Mouse (Mus musculus) midbrain, embryonic 11.5 days (tissue): ENCODE results near the gene Rack1. TPM values are rescaled to one million over a fixed set of nuclear protein-coding genes. Genes with fewer than 3 reads are reported as not detected.
A peak's percentile ranks its signal among the peaks of the same experiment; 100 is the strongest.
"Not testable (repeated sequence)": the region's sequence is repeated elsewhere in the genome, so short reads cannot be mapped to it uniquely, and the experiment has no call there.

ENCODE experiments used
- ATAC-seq: fragments of 200-750 bp; cut with Nextera tagmentation; 2 replicates; pipeline ENCODE4 v1.8.0; 2017; ENCODE audit warnings: moderate TSS enrichment, moderate library complexity; ENCODE audit not compliant: low FRiP score
- DNase-seq: peaks from one replicate; pipeline ENCODE4 v3.0.0; 2015; ENCODE audit warnings: low spot score; ENCODE audit errors: missing footprints
- H3K27ac ChIP-seq: fragments of 300-500 bp; sonication (generic); 2 replicates; pipeline ENCODE4 v1.5.1; 2014; ENCODE audit warnings: low read depth, low read length
- H3K27me3 ChIP-seq: fragments of 300-500 bp; sonication (generic); 2 replicates; pipeline ENCODE4 v1.6.1; 2014; ENCODE audit warnings: mild to moderate bottlenecking, low read length, moderate library complexity, mixed read lengths; ENCODE audit not compliant: control insufficient read depth, insufficient read depth
- H3K36me3 ChIP-seq: fragments of 300-500 bp; sonication (generic); 2 replicates; pipeline ENCODE4 v1.6.1; 2014; ENCODE audit warnings: mild to moderate bottlenecking, low read length, moderate library complexity, mixed read lengths; ENCODE audit not compliant: control insufficient read depth, insufficient read depth
- H3K4me1 ChIP-seq: fragments of 300-500 bp; sonication (generic); 2 replicates; pipeline ENCODE4 v1.6.1; 2014; ENCODE audit warnings: low read length; ENCODE audit not compliant: control insufficient read depth, insufficient read depth
- H3K4me2 ChIP-seq: fragments of 300-500 bp; sonication (generic); 2 replicates; pipeline ENCODE4 v1.6.1; 2014; ENCODE audit warnings: mild to moderate bottlenecking, moderate library complexity
- H3K4me3 ChIP-seq: fragments of 300-500 bp; sonication (generic); 2 replicates; pipeline ENCODE4 v1.5.1; 2014; ENCODE audit warnings: low read depth, low read length
- H3K9ac ChIP-seq: fragments of 300-500 bp; sonication (generic); 2 replicates; pipeline ENCODE4 v1.6.1; 2014; ENCODE audit warnings: low read length
- H3K9me3 ChIP-seq: fragments of 300-500 bp; sonication (generic); 2 replicates; pipeline ENCODE4 v1.6.1; 2016; ENCODE audit warnings: low read length; ENCODE audit not compliant: control insufficient read depth
- WGBS: fragments of 180-500 bp; shearing (Covaris S2); extraction: QIAGEN DNeasy Blood & Tissue Kit; methylation state at CpG from one replicate; pipeline ENCODE4 v1.1.7; 2014; 5-methylcytosine and 5-hydroxymethylcytosine counted together
- polyA plus RNA-seq: library from polyadenylated mRNA; unstranded; fragments of >200 nt; fragmentation: Nextera tagmentation; extraction: Ambion mirVana; gene quantifications from 2 replicates; pipeline ENCODE4 v1.2.1, GENCODE M21; 2014

The Rack1 gene
- polyA plus RNA-seq, result 592 and 633 TPM in 2 replicates

DNA sequence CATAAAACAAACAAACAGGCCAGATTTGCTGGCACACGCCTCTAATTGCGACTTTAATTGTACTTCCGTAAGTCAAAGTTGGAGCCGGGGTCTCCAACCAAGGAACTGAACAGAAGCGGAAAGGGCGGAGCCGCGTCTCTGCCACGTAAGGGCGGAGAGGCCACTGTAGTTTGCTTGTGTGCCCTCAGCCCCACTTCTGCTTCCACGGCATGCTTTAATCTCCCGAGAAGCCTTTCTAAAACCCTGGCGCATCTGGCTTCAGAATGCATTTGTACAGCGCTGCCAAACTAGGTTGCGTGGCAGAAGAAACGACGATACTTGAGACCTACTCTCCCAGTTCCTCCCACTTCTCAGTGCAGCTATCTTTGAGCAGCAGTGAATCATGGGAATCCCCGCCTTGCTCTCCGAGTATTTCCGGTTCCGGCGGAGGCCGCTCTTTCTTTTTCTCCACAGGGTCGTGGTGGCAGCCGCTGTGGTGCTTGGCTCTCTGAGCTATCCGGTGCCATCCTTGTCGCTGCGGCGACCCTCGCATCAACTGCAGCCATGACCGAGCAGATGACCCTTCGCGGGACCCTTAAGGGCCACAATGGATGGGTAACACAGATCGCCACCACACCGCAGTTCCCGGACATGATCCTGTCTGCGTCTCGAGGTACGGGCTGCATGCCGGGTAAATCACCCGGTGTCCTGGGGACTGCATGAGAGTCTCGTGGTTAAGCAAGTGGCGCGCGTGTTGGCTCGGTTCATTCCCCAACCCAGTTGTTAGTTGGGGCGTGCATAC lies at the start of gene Rack1:
Gene Rack1, plus strand, starts transcription at position 412 of the 781 bp plus-strand sequence.
- peak within 1 kb of the TSS; percentile 96 for H3K4me2 ChIP-seq
- H3K9me3 ChIP-seq, result no peaks in the 10 kb centered on the region
- under 1% methylated on average over 47 of the region's 47 CpGs for WGBS
- H3K4me1 ChIP-seq, result peaks cover 17% of the 10 kb centered on the region
- ATAC-seq (peak; percentile 93), DNase-seq (peak; percentile 99)
- no peaks in the 10 kb centered on the region for H3K27me3 ChIP-seq
- peak within 1 kb of the TSS; percentile 95 for H3K9ac ChIP-seq
- H3K27ac ChIP-seq, result peak within 1 kb of the TSS; percentile 73
- H3K4me3 ChIP-seq, result peak within 1 kb of the TSS; percentile 95
- H3K36me3 ChIP-seq, result peaks cover 34% of the 10 kb centered on the region

DNA sequence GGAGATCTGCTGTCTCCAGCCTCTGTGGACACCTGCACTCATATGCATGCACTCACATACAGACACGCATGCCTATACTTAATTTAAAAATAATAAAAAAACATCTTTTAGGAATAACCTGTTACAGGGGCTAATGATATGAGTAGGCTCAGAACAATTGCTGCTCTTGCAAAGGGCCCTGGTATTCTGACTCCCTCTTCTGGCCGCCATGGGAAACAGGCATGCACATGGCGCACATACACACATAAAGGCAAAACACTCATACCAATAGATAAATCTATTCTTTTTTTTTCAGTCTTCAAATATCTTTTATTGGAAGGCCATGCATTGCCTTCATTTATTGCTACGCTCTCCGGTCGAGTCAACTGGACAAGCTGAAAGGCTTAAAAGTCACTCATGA lies 49.7 kb upstream of the Rack1 start:
- H3K36me3 ChIP-seq, result no peaks in the 10 kb centered on the region
- ATAC-seq (no peak), DNase-seq (no peak)
- no peak overlapping the region for H3K27ac ChIP-seq
- WGBS, result 95% methylated on average over 6 of the region's 6 CpGs
- H3K9ac ChIP-seq, result no peak overlapping the region
- H3K4me3 ChIP-seq, result no peak overlapping the region
- no peak overlapping the region for H3K4me2 ChIP-seq
- no peaks in the 10 kb centered on the region for H3K4me1 ChIP-seq
- no peaks in the 10 kb centered on the region for H3K9me3 ChIP-seq
- H3K27me3 ChIP-seq, result no peaks in the 10 kb centered on the region

DNA sequence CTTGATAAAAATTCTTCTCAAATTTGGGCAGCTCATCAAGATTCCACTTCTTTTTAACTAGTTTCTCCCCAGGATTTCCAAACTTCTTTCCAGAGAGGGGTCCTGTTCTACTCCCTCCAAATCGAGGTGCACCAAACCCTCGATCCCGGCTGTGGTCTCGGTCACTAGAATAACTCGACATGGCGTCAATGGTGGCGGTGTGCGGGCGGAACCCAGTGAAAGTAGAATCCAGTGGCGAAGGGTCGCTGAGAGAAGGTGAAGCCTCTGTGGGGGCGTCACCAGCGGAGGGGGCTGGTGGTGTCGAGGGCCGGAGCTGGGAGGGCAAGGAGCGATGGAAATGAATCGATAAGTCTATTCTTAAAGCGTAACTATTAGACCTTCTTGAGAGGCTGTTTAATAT lies 46.6 kb upstream of the Rack1 start:
- not testable (repeated sequence) for H3K4me1 ChIP-seq, H3K27me3 ChIP-seq, H3K36me3 ChIP-seq, DNase-seq, ATAC-seq, H3K4me3 ChIP-seq, H3K9ac ChIP-seq, H3K27ac ChIP-seq, H3K4me2 ChIP-seq, H3K9me3 ChIP-seq
- WGBS, result 92% methylated on average over 18 of the region's 18 CpGs

DNA sequence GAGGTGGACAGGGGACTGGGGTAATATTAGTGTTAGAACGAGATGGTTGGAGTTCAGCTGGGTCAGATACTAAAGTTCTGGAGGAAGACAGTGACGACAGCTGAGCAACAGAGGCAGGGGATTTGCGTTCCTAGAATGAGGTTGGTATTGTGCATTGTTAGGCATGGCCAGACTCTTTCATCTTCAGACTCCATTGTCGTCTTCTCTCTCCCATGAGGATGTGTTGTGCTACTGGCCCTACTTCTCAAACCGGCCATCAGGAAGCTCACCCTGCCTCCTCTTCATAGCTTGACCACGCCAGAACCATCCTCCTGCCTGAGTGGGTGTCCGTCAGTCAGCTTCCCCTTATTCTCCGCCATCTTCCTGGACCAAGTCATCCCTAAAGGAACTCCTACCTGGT lies 41.1 kb upstream of the Rack1 start:
- Histone ChIP-seq H3K36me3 (no peaks in the 10 kb centered on the region), H3K9me3 (no peaks in the 10 kb centered on the region), H3K4me3 (no peak overlapping the region), H3K9ac (no peak overlapping the region), H3K27me3 (no peaks in the 10 kb centered on the region), H3K27ac (no peak overlapping the region), H3K4me1 (no peaks in the 10 kb centered on the region), H3K4me2 (no peak overlapping the region)
- ATAC-seq, result no peak
- 82% methylated on average over 8 of the region's 8 CpGs for WGBS
- DNase-seq, result no peak

DNA sequence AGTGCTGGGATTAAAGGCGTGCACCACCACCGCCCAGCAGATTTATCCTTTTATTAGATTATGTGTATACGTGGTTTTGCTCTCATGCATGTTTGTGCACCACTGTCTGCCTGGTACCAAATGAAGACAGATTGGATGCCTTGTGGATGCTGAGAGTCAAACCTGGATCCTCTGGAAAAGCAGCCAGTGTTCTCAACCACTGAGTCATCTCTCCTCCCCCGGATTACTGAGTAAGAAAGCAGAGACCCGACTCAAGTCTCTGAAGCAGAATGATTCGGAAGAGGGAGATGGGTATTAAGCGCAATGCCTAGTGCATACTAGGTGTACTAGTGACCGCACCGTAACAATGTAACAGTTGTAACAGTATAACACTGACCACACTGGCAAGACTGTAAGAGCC lies 36.0 kb upstream of the Rack1 start:
- Histone ChIP-seq H3K27ac (no peak overlapping the region), H3K36me3 (no peaks in the 10 kb centered on the region), H3K4me1 (no peaks in the 10 kb centered on the region), H3K9me3 (no peaks in the 10 kb centered on the region), H3K9ac (no peak overlapping the region), H3K27me3 (no peaks in the 10 kb centered on the region), H3K4me2 (no peak overlapping the region), H3K4me3 (no peak overlapping the region)
- WGBS, result 92% methylated on average over 9 of the region's 9 CpGs
- ATAC-seq, result no peak
- no peak for DNase-seq

DNA sequence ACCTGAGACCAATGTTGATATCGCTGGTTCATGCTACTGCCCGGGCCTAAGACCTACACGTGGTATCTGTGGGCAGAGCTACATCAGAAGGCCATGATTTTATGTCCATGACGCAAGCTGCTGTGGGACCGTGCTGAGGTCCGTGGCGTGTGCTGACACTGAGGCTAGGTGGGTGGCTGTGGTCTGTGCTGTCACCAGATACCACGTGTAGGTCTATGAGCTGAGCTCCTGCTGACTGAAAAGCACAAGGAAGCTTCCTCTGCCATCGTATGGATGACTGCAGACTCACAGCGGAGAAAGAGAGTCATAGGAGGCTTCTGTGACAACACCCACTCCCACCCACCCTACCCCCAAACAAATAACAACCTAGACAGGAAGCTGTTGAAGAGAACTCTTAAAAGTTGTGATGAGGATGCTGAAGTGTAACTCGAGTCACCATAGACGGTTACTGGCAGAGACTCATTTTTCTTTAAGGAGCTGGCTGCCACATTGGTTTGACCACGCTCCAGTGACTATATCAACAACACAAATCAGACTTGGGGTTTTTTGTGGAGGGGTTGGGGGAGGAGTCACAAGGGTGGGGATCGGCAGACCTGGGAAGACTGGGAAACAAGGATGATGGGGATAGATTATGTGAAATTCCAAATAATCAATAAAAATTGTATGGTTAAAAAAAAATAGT lies 32.8 kb upstream of the Rack1 start:
- WGBS, result 88% methylated on average over 14 of the region's 14 CpGs
- H3K4me3 ChIP-seq, result no peak overlapping the region
- H3K9ac ChIP-seq, result no peak overlapping the region
- H3K4me1 ChIP-seq, result no peaks in the 10 kb centered on the region
- no peaks in the 10 kb centered on the region for H3K9me3 ChIP-seq
- H3K27me3 ChIP-seq, result no peaks in the 10 kb centered on the region
- H3K27ac ChIP-seq, result no peak overlapping the region
- no peak for ATAC-seq
- no peak overlapping the region for H3K4me2 ChIP-seq
- DNase-seq, result no peak
- no peaks in the 10 kb centered on the region for H3K36me3 ChIP-seq

DNA sequence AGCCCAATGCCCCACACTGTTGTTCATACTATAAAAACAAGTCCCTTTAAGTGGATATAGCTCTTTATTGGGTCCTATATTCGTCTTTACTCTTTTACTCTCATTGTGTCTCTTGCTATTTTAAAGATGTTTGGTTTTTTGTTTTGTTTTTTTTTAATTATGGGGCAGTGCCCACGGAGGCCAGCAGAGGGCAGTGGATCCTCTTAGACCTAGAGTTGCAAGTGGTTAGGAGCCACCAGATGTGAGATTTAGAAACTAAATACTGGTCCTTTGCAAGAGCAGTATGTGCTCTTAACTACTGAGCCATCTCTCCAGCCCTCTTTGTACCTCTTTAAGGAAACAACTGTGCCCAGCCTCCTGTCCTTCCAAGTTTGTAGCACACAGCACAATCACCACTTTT lies 28.4 kb upstream of the Rack1 start:
- WGBS, result 10% methylated on average over 2 of the region's 2 CpGs
- no peak for DNase-seq

DNA sequence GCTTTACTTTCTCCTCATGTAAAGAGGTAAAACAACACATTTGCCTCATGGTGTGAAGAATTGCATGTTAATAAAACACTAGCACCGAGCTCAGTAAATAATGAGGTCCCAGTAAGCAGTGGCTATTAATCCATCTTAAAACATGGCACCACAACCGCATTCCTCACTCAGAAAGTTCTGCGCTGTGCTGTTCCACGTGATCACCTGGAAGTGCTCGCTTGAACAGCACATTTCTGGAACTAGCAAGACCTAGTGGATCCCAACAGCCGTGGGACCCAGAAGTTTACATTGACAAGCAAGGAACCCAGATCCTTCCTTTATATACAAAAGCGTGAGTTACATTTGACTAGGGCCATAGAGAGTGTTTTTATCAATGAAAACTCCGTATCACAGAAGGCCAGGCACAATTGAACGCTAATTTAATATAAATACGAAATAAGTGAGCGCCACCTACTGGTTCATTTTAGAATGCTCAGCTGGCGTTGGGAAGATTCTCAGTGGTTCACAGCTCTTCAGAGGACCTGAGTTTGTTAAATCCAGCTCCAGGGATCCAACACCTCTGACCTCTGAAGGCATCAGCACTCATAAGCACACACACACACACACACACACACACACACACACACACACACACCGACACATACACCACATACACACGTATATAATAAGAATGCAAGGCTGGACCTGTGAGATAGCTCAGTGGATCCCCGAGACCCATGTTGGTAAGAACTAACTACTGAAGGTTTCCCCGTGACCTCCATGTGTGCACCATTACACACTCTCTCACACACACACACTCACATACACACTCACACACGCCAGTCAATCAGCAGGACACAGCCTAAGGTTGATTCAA lies 25.5 kb upstream of the Rack1 start:
- no peak overlapping the region for H3K9ac ChIP-seq
- DNase-seq, result peak; percentile 98
- H3K27ac ChIP-seq, result no peak overlapping the region
- H3K36me3 ChIP-seq, result no peaks in the 10 kb centered on the region
- peak; percentile 56 for ATAC-seq
- H3K4me1 ChIP-seq, result no peaks in the 10 kb centered on the region
- H3K4me2 ChIP-seq, result no peak overlapping the region
- H3K4me3 ChIP-seq, result no peak overlapping the region
- 40% methylated on average over 17 of the region's 17 CpGs for WGBS
- H3K9me3 ChIP-seq, result no peaks in the 10 kb centered on the region
- no peaks in the 10 kb centered on the region for H3K27me3 ChIP-seq

More for the DNA sequence above, 28.4 kb upstream of the Rack1 start:
- Histone ChIP-seq H3K4me3 (no peak overlapping the region), H3K27me3 (no peaks in the 10 kb centered on the region), H3K4me2 (no peak overlapping the region), H3K36me3 (no peaks in the 10 kb centered on the region), H3K9ac (no peak overlapping the region), H3K9me3 (no peaks in the 10 kb centered on the region), H3K27ac (no peak overlapping the region), H3K4me1 (no peaks in the 10 kb centered on the region)
- ATAC-seq, result no peak
